Comparison of ENCODE assay signal across 14 mouse cellular contexts in the genomic region with DNA sequence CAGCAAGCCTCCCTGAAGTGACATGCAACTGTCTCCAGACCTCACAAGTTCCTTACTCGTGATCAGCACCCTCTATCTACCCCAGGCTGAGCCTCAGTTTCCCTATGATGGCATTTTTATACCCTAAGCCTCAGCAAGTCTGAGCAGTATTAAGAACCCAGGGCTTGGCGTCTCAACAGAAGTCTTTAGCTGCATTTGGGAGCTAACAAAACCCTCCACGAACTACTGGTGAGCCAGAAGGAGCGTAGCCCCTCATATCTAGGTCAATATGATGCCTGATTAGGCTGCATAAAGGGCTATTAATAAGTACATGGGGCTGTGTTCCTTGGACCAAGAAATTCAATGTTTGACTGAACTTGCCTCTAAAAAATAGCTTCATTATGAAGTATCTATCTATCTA.
A peak's percentile ranks its signal among the peaks of the same experiment; 100 is the strongest.
DNase-seq lines count a peak whose midpoint lies in the region.
"Had no signal": no experiment of that assay in that cellular context is flagged by ENCODE, and none has a peak within 500 bp of the region (broad histone marks: within the 10 kb centered on the region; RNA-seq: fewer than 3 reads in every experiment).

No protein-coding gene starts in this region.

- peak; percentile 64 for DNase-seq in heart, adult 11 months
- no peak for DNase-seq in heart, postnatal 14 days
- peak; percentile 67 for DNase-seq in retina, postnatal 1 day
- no peak for DNase-seq in retina, embryonic 14.5 days (ENCODE audit: low spot score)
- DNase-seq: adrenal gland, adult 2 months; adrenal gland, adult 8-10 months; adrenal gland, postnatal 10 days; adrenal gland, postnatal 14 days; adrenal gland, postnatal 25 days; adrenal gland, postnatal 36 days; B cell, adult 2 months; cerebellum, adult 11 months; cerebellum, adult 11-12 months; cerebellum, adult 18-20 months had no signal

- intact Hi-C loops in heart, postnatal 14 days (cut with DNase I): no loop called here

Comparison
In these comparisons a context has a peak if more than half of its experiments do, and no peak if none do; other contexts are left out.
1. DNase-seq: peak in heart, adult 11 months (single experiment) and retina, postnatal 1 day (single experiment); none in heart, postnatal 14 days (0 of 2) and retina, embryonic 14.5 days (single experiment).